Mouse (Mus musculus) adrenal gland, adult 18-20 months (tissue): ENCODE measurements around the gene Oas2. TPM values are rescaled to one million over a fixed set of nuclear protein-coding genes. Genes with fewer than 3 reads are reported as not detected.

Experiments used
- DNase-seq, 2 experiments: peaks; one replicate each; pipeline ENCODE4 v3.0.0; 2021 to 2022; ENCODE audit warnings: low spot score in 2 of 2
- total RNA-seq, 2 experiments: library from RNA; stranded (reverse); gene quantifications; 1 replicate in 1 of 2; 2 replicates in 1 of 2; pipeline ENCODE4 v1.2.3; 2021

Oas2 gene
- total RNA-seq, 2 experiments from 2014 or later: 0.99 to 1.1 TPM

DNA sequence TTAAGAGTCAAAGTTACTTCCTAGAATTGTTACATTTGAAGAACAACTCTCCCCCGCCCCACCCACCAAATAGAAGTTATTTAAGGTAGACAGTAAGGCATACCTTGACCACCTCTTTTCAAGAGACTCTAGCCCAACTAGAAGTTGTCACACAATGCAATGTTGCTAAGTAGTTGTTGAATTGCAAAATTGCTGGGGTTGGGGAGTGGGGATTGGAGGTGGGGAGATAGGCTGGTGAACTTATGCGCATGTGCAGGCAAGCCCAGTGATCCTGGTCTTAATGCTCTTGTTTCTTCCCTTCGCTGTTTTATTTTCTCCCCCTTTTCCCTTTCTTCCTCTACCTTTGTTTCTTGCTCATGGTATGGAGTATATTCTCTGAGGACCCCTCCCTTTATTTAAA, 16.0 kb downstream of the Oas2 start:
- DNase-seq: no peak

DNA sequence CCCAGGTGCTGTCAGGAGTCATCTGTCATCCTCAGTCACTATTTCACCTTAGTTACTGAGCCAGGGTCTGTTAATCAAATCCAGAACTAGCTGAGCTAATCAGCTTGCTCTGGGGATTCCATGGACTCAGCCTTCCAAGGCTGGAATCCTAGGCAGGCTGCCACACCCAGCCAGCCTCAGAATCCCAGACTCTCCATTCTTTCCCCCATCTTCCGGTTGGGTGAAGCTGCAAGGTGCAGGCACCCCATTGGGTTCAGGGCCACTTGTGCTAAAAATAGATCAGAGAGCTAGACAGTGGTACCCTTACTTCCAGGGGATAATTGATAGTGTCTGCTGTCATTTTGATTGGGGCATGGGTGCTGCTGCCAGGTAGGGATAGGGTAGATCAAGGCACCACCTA, 16.9 kb downstream of the Oas2 start:
- DNase-seq: no peak

DNA sequence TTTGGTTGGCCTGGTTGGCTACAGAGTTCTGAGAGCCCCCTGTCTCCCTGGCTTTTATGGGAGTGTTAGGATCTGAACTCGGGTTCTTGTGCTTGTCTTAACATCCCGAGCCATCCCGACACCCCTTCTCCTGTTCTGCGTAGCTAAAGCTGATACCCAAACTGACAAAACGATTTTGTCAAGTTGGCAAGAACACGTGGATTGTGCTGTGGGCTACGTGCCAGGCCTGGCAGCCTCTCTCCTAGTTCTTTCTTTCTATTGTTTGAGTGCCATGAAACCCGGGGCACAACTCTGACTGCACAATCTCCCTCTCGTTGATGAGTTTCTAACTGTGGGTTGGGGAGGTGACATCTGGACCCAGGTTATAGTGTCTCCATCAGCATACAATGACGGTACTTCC, 20.3 kb downstream of the Oas2 start:
- DNase-seq: no peak

DNA sequence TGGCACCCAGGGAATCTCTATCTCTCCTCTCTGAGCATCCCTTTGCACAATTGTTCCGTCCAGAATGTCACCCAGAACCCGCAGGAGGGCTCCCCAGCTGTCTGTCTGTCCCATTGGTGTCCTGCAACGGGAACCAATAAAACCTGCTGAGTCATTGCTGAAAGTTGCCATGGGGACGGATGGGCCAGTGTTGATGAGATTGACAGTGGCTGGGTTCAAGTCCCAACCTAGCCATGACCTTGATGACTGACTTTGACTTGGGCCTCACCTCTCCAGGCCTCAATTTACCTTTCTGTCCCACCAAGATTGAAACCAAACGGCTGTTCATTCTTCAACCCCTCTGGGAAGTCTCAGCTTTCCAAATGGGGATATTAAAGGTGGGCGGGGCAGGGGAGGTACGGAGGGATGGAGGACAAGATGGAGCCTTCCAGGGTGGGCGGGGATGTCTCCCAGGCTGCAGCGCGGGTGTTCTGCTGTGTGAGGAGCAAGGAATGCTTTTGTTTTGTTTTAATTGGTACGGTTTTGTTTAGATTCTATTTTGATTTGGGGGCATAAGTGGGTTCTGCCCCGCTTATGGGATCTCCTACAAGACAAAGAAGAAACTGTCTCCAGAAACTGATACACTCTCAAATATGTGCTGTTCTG, 23.7 kb downstream of the Oas2 start:
- no peak for DNase-seq

DNA sequence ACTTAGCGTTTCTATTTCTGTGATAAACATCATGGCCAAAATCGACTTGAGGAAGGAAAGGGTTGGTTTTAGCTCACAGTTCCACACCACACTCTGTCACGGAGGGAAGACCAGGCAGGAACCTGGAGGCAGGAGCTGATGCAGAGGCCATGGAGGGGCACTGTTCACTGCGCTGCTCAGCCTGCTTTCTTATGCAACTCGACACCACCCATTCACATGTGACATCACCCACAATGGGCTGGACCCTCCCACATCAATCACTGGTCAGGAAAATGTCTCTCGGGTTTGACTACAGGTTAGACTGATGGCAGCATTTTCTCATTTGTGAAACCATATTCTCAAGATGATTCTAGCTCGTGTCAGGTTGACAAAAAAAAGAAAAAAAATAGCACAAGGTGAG, 28.6 kb downstream of the Oas2 start:
- no peak for DNase-seq

DNA sequence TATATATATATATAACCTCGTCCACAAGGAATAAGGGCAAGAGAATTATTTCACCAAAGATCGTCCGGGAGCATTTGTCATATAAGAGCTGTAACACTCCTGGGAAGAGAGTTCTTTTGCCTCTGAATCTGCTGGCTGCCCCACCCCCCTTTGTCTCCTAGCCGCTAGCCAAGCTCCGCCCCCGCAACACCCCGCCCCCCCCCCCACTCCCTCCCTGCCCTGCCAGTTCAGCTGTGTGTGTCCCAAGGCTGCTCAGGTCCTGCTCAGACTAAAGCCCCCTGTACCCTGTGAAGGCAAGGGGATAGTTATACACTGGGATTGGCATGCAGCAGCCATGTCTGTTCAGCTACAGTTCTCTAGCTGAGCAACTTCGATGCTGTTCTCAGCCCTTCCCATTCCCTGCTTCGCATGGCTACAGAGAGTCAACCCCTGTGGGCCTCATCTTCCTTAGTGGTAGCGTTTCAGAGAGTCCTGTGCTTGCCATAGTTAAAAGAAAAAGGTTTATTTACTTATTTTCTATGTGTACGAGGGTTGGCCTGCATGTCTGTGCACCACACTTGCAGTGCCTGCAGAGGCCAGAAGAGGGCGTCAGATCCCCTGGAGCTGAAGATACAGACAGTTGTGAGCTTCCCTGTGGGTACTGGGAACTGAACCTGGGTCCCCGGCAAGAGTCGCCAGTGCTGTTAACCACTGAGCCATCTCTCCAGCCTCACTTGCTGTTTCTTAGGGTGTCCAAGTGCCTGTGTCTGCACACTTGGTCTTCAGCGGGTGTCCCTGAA, 30.9 kb downstream of the Oas2 start:
- no peak for DNase-seq

DNA sequence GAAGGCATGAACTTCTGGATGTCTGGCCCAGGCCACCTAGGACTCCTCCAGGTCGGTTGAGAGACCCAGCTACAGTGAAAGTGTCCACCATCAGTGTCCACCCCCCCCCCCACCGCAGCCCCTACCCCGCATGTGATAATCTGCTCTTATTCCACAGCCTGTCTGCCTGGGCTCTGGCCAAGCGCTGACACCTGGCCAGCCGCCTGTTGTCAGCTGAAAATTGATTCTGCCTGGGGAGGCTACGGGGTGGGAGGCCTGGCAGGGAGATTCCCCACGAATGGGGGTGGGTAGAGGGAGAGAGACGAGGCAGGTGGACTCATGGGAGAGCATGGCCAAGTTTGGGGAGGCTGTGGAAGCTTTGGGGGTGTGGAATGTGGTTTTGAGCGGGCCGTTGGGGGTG, 32.5 kb downstream of the Oas2 start:
- DNase-seq: no peak

DNA sequence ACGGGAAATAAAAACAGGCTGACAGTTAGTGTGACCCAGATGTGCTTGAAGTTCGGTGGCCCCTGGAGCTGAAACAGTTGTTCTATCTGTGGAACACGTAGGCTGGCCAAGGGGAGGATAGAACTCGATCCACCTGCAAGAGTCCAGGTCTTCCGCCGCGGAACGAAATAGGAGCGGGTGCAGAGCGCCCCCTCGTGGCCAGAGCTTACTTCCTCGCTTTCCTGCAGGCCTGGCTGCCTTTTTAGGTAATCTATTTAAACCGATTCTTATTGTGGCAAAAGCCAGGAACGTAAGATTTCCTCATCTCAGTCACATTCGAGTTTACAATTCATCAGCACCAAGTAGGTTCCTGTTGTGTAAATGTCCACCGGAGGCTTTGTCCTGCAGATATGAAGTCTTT, 35.3 kb downstream of the Oas2 start:
- DNase-seq: peak; percentile 79 to 81

DNA sequence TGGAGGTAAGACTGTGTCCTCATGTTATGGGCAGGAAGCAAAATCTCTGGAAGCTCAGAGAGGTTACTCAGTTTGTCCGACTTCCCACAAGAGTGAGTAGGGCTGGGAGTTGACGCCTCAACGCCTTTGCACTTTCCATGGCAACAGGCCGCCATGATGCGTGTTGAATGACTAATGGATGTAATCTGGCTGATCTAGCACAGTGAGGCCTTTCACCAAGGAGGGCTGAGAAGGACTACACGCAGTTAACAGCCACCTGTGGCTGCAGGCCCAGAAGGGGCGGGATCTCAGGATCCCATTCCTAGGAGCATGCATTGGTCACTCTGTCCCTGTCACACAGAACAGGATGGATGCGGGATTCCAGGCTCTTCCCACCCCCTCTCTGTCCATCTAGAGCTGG, 36.9 kb downstream of the Oas2 start:
- DNase-seq: no peak

DNA sequence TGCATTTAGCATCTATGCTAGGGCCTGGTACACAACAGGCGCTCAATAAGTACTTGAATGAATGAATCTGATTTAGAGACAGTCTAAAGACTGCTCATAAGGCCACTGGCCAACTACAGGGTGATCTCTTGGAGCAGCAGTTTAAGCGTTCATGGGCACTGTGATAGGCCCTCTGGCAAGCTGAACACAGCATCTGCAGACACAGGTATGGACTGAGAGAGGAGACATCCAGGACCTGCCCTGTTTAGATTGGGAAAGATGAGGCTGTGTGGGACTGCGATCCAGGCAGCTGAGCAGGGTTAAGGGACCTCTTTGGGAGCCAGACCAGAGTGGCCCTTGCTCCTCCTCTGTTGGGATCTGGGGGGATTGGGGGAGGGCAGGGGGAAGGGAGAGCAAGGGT, 37.8 kb downstream of the Oas2 start, which contains the start of gene Dtx1:
TSS of gene Dtx1 (minus strand) at position 101 of the 400 bp plus-strand sequence.
- no peak for DNase-seq

DNA sequence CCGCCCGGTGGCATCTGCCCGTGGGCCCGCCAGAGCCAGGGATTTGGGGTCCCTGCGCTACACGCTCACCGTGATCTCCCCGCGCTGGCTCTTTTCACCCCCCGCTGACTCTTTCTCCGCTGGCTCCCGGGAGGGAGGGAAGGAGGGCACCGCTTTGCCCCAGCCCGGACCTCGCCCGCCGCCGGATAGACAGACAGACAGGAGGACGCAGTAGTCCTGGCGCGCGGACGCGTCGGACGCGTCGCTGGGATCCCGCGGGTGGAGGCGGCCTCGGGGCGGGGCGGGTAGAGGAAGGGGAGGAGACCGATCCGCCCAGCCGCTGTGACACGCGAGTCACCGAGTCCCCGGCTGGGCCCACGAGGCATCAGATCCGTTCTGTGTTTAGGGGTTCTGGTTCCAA, 38.2 kb downstream of the Oas2 start:
- DNase-seq: peak; percentile 62 to 68

DNA sequence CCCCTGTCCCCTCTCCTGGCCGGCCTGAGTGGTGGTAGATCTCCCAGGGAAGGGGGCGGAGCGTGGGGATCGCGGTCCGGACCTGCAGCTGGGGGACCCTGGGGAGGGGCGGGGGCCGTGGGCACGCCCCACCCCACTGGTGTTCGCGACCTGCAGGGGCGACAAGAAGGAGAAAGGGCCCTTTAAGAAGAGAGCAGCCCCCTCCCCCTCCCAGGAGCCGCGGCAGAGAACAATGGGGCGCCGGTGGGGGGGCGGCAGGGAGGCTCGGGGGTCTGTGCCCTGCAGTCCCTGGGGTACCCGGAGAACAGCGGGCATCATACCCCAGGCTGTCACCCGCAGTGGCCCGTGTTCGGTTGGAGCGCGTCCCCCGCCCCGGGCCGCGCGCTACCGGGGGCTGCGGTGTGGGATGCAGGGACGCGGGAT, 38.8 kb downstream of the Oas2 start:
- DNase-seq: no peak

DNA sequence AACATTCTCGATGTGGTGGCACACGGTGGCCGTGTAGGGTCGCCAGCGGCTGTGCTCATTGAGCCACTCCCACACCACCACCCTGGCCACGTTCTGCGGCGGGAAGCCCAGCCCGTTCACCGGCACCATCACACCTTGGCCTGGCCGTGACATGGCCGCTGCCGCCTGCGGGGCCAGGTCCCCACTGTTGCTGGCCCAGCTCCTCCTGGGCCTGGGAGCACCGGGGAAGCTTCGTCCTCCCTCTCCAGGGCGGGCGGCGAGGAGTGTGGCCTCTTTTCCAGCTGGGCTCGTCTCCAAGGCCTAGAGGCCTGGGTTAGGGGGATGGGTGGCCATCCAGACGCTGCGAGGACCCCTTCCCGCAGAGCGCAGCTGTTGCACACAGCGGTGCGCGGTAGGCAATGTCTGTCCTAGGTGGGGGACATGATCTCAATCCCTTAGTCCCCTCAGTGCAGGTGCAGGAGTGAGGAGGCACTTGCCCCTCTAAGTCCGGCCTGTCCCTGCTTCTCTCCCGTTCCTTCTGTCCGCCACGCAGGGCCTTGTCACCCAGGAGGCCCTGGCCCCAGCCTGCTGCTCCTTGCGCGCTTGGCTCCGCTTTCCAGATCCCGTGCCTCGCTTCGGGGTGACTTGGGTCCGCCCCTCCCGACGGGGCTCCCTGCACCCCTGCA, 39.4 kb downstream of the Oas2 start:
- DNase-seq: peak in 1 of 2 experiments; percentile 36

DNA sequence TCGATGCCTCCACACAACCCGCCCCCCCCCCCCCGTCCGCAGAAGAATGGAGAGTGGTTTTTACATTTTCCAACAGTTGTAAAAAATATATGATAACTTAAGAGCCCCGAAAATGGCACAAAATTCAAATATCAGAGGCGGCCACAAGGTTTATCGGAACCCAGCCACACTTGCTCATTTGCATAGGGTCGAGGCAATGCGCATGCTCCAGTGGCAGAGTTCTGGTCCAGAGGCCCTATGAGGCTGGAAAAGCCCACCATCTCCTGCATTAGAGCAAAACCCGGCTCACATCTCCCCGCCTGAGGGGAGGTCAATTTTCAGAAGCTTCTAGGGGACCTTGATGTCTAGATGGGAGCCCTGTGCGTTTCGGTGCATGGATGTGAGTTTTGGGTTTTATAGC, 42.7 kb downstream of the Oas2 start:
- DNase-seq: no peak

DNA sequence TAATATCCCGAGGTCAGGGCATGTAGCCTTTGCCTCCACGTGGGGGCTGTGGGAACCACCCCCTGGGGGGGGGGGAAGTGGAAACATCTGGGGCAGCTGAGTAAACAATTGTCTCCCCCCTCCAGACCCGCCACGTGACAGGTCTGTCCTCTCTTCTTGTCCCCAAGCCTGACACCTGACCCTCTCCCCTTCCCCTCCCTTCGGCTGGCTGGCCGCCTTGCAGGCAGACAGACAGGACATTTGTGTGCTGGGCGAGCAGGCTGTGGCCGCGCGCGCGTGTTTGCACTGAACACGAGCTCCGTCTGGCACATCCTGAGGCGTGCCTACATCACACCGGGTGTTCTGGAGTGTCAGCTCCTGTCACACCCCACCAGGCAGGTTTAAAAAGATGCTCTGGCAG, 43.1 kb downstream of the Oas2 start:
- DNase-seq: no peak

DNA sequence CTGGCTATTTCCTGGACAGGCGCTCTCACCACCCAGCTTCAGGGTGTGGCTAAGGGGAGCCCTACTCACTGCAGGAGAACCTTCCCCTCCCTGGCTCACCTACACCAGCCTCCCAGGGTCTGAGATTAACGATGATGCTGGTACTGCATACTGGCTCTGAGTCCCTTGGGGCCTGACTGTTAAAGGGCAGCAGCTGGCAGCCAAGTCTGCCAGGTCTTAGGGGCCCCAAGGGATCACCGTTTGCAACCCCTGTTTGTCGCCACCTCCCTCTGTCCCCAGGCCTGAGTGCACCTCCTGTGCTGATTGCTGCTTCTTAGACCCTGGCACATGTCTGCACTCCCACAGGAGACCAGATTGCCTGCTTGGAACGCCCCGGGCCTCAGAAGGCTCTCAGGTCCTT, 45.2 kb downstream of the Oas2 start:
- no peak for DNase-seq

DNA sequence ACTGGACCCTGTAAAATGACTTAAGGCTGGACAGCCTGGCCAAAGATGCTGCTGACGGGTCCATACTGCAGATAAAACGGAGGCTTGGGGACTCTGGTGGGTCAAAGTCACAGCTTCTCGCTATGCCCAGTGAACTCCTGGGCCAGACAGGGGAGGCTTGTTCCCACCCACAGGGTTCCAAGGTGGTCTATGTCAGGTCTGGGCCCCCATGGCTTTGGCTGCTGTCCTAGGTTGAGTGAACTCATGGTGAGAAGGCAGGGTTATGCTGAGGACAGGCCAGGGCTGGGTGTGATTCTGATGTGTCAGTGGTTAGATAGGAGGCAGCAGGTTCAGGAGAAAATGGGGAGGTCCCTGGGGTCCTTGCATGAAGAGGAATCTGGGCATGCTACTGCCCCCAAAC, 46.0 kb downstream of the Oas2 start:
- no peak for DNase-seq

DNA sequence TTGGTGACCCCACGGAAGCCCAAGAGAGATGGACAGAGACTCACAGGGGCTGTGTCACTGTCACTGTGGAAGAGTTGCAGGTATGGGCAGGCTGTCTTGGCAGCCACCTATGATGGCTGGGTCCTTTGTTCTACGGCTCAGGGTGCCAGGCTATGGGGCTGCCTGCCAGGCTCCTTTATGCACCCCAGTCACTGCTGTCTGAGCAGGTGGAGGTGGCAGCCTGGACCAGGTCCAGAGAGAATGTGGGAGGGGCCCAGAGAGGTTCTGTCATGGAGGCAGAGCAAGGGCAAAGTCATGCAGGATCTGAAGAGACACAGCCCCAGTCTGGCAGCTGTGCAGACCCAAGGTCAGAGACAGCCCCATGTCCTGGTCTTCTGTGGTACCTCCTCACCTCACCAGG, 46.7 kb downstream of the Oas2 start:
- DNase-seq: no peak

DNA sequence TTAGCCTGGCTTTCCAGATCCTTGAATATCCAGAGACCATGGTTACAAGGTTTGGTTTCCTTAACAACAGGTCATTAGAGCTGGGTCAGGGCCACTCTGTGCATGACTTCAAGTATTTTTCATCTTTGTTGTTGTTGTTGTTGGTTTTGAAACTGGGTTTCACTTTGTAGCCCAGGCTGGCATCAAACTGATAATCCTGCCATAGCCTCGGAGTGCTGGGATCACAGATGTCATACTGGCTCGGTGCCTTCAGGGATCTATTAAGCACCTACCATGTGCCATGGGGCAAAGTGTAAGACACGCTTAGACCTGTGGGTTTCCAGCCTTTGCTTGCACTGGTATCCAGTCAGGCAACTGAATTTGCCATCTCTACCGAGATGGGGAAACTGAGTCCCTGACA, 47.2 kb downstream of the Oas2 start:
- no peak for DNase-seq

DNA sequence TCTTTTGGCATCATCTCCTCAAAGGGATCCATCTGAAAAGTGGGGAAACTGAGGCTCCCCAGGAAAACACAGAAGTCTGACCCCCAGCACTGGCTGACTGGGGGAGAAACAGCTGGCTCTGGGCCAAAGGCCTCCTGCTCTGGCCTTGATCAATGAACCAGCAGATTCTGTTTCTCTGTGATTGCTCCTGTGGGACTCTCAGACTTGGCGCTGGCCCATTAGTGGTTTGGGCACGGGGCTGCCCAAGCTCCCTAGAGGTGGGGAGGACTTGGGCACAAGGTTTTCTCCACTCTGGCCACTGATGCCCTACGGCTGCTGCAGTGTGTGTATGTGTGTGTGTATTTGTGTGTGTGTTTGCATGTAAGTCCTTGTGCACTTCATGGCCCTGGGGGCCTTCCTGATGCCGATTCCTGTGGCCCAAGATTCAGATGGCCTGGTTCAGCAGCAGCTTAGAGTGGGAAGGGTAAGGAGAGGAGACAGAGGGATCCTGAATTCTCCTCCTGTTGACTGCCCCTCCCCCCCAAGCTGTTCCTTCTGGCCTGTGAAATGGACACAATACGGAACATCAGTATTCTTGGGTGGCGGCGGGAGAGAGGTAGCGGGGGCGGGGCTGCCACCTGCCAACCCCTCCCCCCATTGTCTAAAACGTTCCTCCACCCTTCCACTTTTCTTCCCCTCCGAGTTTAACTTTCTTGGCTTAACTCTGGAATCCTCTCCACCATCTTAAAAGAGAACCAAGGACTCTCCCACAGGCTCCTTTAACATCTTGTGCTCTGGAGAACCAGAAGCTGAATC, 48.5 kb downstream of the Oas2 start:
- no peak for DNase-seq

DNA sequence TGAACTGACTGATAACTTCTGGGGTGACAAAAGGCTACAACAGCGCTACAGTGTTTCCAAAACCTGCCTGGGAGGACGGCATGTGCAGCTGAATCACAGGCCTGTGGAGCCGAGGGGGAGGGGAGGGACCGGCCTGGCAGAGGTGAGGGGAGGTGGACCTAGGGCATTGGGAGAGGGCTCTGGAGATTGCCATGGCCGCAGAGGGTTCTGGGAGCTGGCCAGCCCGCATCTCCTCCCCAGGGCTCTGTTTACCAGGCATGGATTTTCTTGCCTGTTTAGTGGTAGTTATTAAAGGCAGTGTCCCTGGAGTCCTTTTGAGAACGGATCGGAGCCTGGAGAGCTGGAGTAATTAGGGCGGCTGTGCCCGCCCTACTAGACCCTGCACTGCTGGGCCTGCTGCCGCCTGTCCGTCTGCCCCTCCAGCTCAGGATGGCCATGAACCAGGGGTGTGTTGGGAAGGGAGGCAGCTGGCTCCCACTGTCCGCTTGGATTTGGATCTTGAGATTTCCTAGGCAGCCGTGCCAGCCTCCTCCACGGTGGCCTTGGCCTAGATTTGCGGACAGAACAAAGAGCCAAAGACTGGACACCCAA, 50.8 kb downstream of the Oas2 start:
- DNase-seq: peak; percentile 41 to 63
